Mouse (Mus musculus) testis, adult 2 months (tissue): ENCODE measurements around the gene Ggt5. TPM values are rescaled to one million over a fixed set of nuclear protein-coding genes. Genes with fewer than 3 reads are reported as not detected.
A peak's percentile ranks its signal among the peaks of the same experiment; 100 is the strongest.

Experiments used
- H3K27ac ChIP-seq: fragments of 200-500 bp; 2 replicates; pipeline ENCODE4 v1.5.1; 2012; ENCODE audit warnings: low read depth, low read length; ENCODE audit not compliant: control insufficient read depth, insufficient read depth
- H3K27me3 ChIP-seq: fragments of 200-500 bp; 2 replicates; pipeline ENCODE4 v1.6.1; 2012; ENCODE audit warnings: mild to moderate bottlenecking, low read length, moderate library complexity; ENCODE audit not compliant: control insufficient read depth, insufficient read depth
- H3K36me3 ChIP-seq: fragments of 200-500 bp; 2 replicates; pipeline ENCODE4 v1.6.1; 2012; ENCODE audit warnings: mild to moderate bottlenecking, low read length; ENCODE audit not compliant: control insufficient read depth, insufficient read depth
- H3K4me1 ChIP-seq: fragments of 200-500 bp; 2 replicates; pipeline ENCODE4 v1.6.1; 2012; ENCODE audit warnings: low read length; ENCODE audit not compliant: control insufficient read depth, insufficient read depth
- H3K4me3 ChIP-seq: fragments of 200-500 bp; 2 replicates; pipeline ENCODE4 v1.5.1; 2012; ENCODE audit warnings: low read depth, mild to moderate bottlenecking, low read length, moderate library complexity, mixed read lengths; ENCODE audit not compliant: control insufficient read depth
- CTCF ChIP-seq: fragments of 200-500 bp; IDR thresholded peaks from 2 replicates; pipeline ENCODE4 v1.5.1; 2012; ENCODE audit warnings: low read depth, mild to moderate bottlenecking, inconsistent platforms, low read length, moderate library complexity; ENCODE audit not compliant: control insufficient read depth, insufficient read depth, insufficient replicate concordance
- POLR2A ChIP-seq: fragments of 200-500 bp; IDR thresholded peaks from 2 replicates; pipeline ENCODE4 v1.6.1; 2012; ENCODE audit warnings: low read depth, mild to moderate bottlenecking, inconsistent platforms, low read length, moderate library complexity; ENCODE audit not compliant: control insufficient read depth
- polyA plus RNA-seq: library from polyadenylated mRNA; depleted of rRNA; stranded (reverse); fragments of >200 nt; gene quantifications from 2 replicates; pipeline ENCODE4 v1.2.3, GENCODE M21; 2012

Gene Ggt5
- polyA plus RNA-seq, 1 experiment: 5.4 TPM

GRCm38 (mm10) chr10:75654053-75654452 is 64.9 kb downstream of the Ggt5 start:
- Histone ChIP-seq H3K4me1 (no peaks in the 10 kb centered on the region), H3K36me3 (no peaks in the 10 kb centered on the region; the same call in none of the 2 replicates), H3K27me3 (no peaks in the 10 kb centered on the region), H3K4me3 (peak overlapping the region; percentile 23), H3K27ac (no peak overlapping the region)
- no peak for TF ChIP-seq POLR2A
- TF ChIP-seq CTCF: no peak

GRCm38 (mm10) chr10:75657165-75657564 is 68.0 kb downstream of the Ggt5 start:
- H3K4me1 ChIP-seq: no peaks in the 10 kb centered on the region
- no peak overlapping the region for H3K4me3 ChIP-seq
- TF ChIP-seq CTCF (no peak), POLR2A (no peak)
- H3K27me3 ChIP-seq: no peaks in the 10 kb centered on the region
- no peaks in the 10 kb centered on the region; the same call in 1 of the 2 replicates for H3K36me3 ChIP-seq
- no peak overlapping the region for H3K27ac ChIP-seq

GRCm38 (mm10) chr10:75657772-75658171 is 68.6 kb downstream of the Ggt5 start:
- Histone ChIP-seq H3K4me3 (no peak overlapping the region), H3K4me1 (no peaks in the 10 kb centered on the region), H3K27me3 (no peaks in the 10 kb centered on the region), H3K36me3 (no peaks in the 10 kb centered on the region; the same call in 1 of the 2 replicates), H3K27ac (no peak overlapping the region)
- no peak for TF ChIP-seq POLR2A
- TF ChIP-seq CTCF: no peak

GRCm38 (mm10) chr10:75661381-75661780 is 72.2 kb downstream of the Ggt5 start:
- Histone ChIP-seq H3K36me3 (no peaks in the 10 kb centered on the region), H3K27me3 (no peaks in the 10 kb centered on the region), H3K4me1 (no peaks in the 10 kb centered on the region; the same call in none of the 2 replicates), H3K4me3 (no peak overlapping the region), H3K27ac (no peak overlapping the region)
- TF ChIP-seq CTCF (no peak), POLR2A (no peak)

- Histone ChIP-seq H3K36me3 (no peaks in the 10 kb centered on the region), H3K27me3 (no peaks in the 10 kb centered on the region), H3K4me3 (no peak overlapping the region)
These were observed 72.7 kb downstream of the Ggt5 start for GRCm38 (mm10) chr10:75661876-75662275.

GRCm38 (mm10) chr10:75662575-75662974 is 73.4 kb downstream of the Ggt5 start:
- Histone ChIP-seq H3K27me3 (no peaks in the 10 kb centered on the region), H3K36me3 (no peaks in the 10 kb centered on the region), H3K4me1 (peaks cover 11% of the 10 kb centered on the region), H3K27ac (no peak overlapping the region), H3K4me3 (no peak overlapping the region)
- TF ChIP-seq CTCF (no peak), POLR2A (no peak)

More at GRCm38 (mm10) chr10:75661876-75662275, 72.7 kb downstream of the Ggt5 start:
- Histone ChIP-seq H3K27ac (no peak overlapping the region), H3K4me1 (peaks cover 4% of the 10 kb centered on the region)
- TF ChIP-seq POLR2A (no peak), CTCF (no peak)

GRCm38 (mm10) chr10:75664673-75665270 is 75.6 kb downstream of the Ggt5 start:
- TF ChIP-seq POLR2A (no peak), CTCF (no peak)
- Histone ChIP-seq H3K36me3 (no peaks in the 10 kb centered on the region), H3K27ac (no peak overlapping the region), H3K4me3 (no peak overlapping the region), H3K27me3 (no peaks in the 10 kb centered on the region), H3K4me1 (peaks cover 23% of the 10 kb centered on the region)
